In the genomic region with DNA sequence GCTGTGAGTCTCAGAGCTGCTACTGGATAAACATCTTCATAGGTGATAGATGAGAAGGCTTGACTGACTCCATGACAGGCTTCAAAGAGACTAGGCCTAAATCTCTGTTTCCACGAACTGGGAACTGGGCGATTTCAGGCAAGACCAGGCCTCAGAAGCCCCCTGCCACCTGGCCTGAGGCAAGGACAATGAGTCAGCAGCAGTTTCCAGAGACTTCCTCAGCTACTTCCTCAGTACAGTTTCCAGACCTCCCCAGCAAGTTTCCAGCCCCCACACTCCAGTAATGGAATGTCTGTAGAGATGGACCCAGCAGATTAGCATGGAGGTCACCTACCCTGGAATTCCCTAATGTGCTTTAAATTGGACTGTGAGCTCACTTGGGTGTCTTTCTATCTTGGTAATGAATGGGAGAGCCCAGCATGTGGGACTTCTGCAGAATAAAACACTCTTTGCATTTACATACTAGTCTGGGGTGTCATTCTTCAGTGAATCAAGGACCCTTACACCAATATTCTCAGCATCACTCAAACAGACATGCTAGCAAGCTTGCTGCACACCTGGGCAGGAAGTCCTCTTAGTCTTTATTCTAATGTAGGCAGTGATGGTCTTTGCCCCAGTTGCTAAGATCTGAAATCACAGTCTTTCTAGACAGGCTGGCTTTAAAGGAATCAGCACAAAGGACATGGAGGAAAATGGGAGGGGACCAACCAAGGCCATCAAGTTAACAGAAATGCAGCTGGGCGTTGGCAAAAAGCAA, we compare ENCODE assay signal across 33 mouse cellular contexts. TPM values are rescaled to one million over a fixed set of nuclear protein-coding genes. Genes with fewer than 3 reads are reported as not detected.
DNase-seq lines count a peak whose midpoint lies in the region; ATAC-seq and TF ChIP-seq lines count a peak whose summit lies in the region.
"Had no signal": no experiment of that assay in that cellular context is flagged by ENCODE, and none has a peak within 500 bp of the region (broad histone marks: within the 10 kb centered on the region; RNA-seq: fewer than 3 reads in every experiment).

No protein-coding gene starts in this region.

- in situ Hi-C loops in CH12.LX (cut with MboI; ENCODE audit: low pct_ligation_motif_present, low pct_unique_long_range_greater_than_20kb, low sequenced_read_pairs) = no loop called here
- in situ Hi-C loops in ES-E14 (cut with MboI; ENCODE audit: low sequenced_read_pairs in 2 of 2, unreplicated experiment in 2 of 2) = no loop called here

- no peak overlapping the region for H3K4me2 ChIP-seq in CH12.LX (ENCODE audit: insufficient read depth, low read depth, poor library complexity, severe bottlenecking)
- H3K4me2 ChIP-seq: embryonic facial prominence, embryonic 12.5 days; embryonic facial prominence, embryonic 15.5 days; heart, embryonic 13.5 days; hindbrain, embryonic 12.5 days; hindbrain, embryonic 15.5 days had no signal

- peak; percentile 53 for DNase-seq in thymus, postnatal 0 days (ENCODE audit: low spot score)
- no peak for DNase-seq in thymus, postnatal 36 days
- DNase-seq in CH12.LX (ENCODE audit: extremely low read depth) (peak; percentile 20), ES-E14 (ENCODE audit: low read depth, low spot score) (no peak)
- no peak for DNase-seq in embryo, embryonic 10.5 days (ENCODE audit: low spot score)
- DNase-seq in ovary, adult 18-20 months (ENCODE audit: low spot score) = no peak
- DNase-seq: adrenal gland, adult 8-10 months; adrenal gland, postnatal 25 days; cerebellum, adult 11-12 months; cerebellum, adult 8-10 months; cerebellum, postnatal 10 days; forebrain, postnatal 0 days; gastrocnemius, adult 2 months; gastrocnemius, postnatal 14 days; heart, adult 18-20 months; heart, postnatal 14 days had no signal

- TF ChIP-seq CTCF in CH12.LX (conservative IDR thresholded peaks at IDR 0.05 in 1 of 2, IDR thresholded peaks at IDR 0.05 in 1 of 2; ENCODE audit: low read depth in 2 of 2, low read length in 2 of 2) = no peak

- TF ChIP-seq EP300 in CH12.LX (IDR thresholded peaks at IDR 0.05; ENCODE audit: low read length) = peak; percentile 46

- no peak for TF ChIP-seq POLR2A in CH12.LX (IDR thresholded peaks at IDR 0.05; ENCODE audit: low read depth, low read length)

- H3K4me1 ChIP-seq in CH12.LX (ENCODE audit: control insufficient read depth in 1 of 2, insufficient read depth in 2 of 2) (peaks cover 0 to 32% of the 10 kb centered on the region in 2 experiments; a peak in 3 of 4 replicates), ES-E14 (ENCODE audit: control insufficient read depth in 2 of 2, insufficient read depth in 2 of 2, low read length in 2 of 2, poor library complexity in 1 of 2) (peaks cover 9 to 10% of the 10 kb centered on the region in 2 experiments; a peak in 3 of 4 replicates)
- H3K4me1 ChIP-seq: embryonic facial prominence, embryonic 12.5 days; embryonic facial prominence, embryonic 15.5 days; heart, embryonic 13.5 days; hindbrain, embryonic 12.5 days; hindbrain, embryonic 15.5 days had no signal

- no peak for TF ChIP-seq RAD21 in CH12.LX (IDR thresholded peaks at IDR 0.05; ENCODE audit: low read depth, low read length)

- ATAC-seq in granulocyte monocyte progenitor cell, adult 5-6 weeks (replicated peaks; ENCODE audit: poor library complexity, severe bottlenecking) = 0 out of 2 replicates have a peak, but pooled peaks have one; percentile 22
- no peak for ATAC-seq in monocyte, adult 5-6 weeks (replicated peaks; ENCODE audit: insufficient number of reproducible peaks, low FRiP score, low TSS enrichment, poor library complexity, severe bottlenecking)
- ATAC-seq: activated CD4-positive, CD25-positive, alpha-beta regulatory T cell, adult 4 months; CD4-positive, CD25-positive, alpha-beta regulatory T cell, adult 4 months; forebrain, embryonic 14.5 days; forebrain, postnatal 0 days; intestine, postnatal 0 days; Patski had no signal

- dilution Hi-C loops in CH12.LX (cut with MboI; ENCODE audit: extremely low pct_ligation_motif_present, extremely low pct_unique_long_range_greater_than_20kb, low sequenced_read_pairs) = no loop called here

- H3K36me3 ChIP-seq in CH12.LX (replicated peaks in 1 of 2; ENCODE audit: control insufficient read depth in 1 of 2, insufficient read depth in 1 of 2, low read length in 1 of 2) (no peaks in the 10 kb centered on the region), ES-E14 (ENCODE audit: control insufficient read depth, insufficient read depth, low read length, poor library complexity, severe bottlenecking) (no peaks in the 10 kb centered on the region)
- H3K36me3 ChIP-seq: embryonic facial prominence, embryonic 12.5 days; embryonic facial prominence, embryonic 15.5 days; heart, embryonic 13.5 days; hindbrain, embryonic 12.5 days; hindbrain, embryonic 15.5 days had no signal

- no peaks in the 10 kb centered on the region for H3K27me3 ChIP-seq in CH12.LX (replicated peaks)
- H3K27me3 ChIP-seq: embryonic facial prominence, embryonic 12.5 days; embryonic facial prominence, embryonic 15.5 days; heart, embryonic 13.5 days; hindbrain, embryonic 12.5 days; hindbrain, embryonic 15.5 days; Patski had no signal

- H3K4me3 ChIP-seq in CH12.LX (replicated peaks in 1 of 3; ENCODE audit: low read depth in 2 of 3, low read length in 2 of 3, poor library complexity in 1 of 3) (no peak overlapping the region), ES-E14 (ENCODE audit: insufficient read depth in 1 of 2, low read depth in 1 of 2, low read length in 2 of 2, poor library complexity in 1 of 2, severe bottlenecking in 1 of 2) (no peak overlapping the region)
- H3K4me3 ChIP-seq: embryonic facial prominence, embryonic 12.5 days; embryonic facial prominence, embryonic 15.5 days; gastrocnemius, adult 2 months; heart, embryonic 13.5 days; hindbrain, embryonic 12.5 days; hindbrain, embryonic 15.5 days had no signal

- peaks cover 5% of the 10 kb centered on the region for H3K9me3 ChIP-seq in CH12.LX (replicated peaks; ENCODE audit: low read length)
- H3K9me3 ChIP-seq in ES-E14 (ENCODE audit: control insufficient read depth, insufficient read depth, low read depth, low read length) = no peaks in the 10 kb centered on the region
- H3K9me3 ChIP-seq: embryonic facial prominence, embryonic 12.5 days; embryonic facial prominence, embryonic 15.5 days; hindbrain, embryonic 12.5 days; hindbrain, embryonic 15.5 days had no signal

- H3K9ac ChIP-seq in CH12.LX (ENCODE audit: insufficient read depth, low read depth) (no peak overlapping the region), ES-E14 (ENCODE audit: insufficient read depth, low read depth, low read length, poor library complexity, severe bottlenecking) (peak overlapping the region; percentile 67)
- H3K9ac ChIP-seq: embryonic facial prominence, embryonic 12.5 days; embryonic facial prominence, embryonic 15.5 days; forebrain, postnatal 0 days; heart, embryonic 13.5 days; hindbrain, embryonic 12.5 days; hindbrain, embryonic 15.5 days had no signal

- H3K27ac ChIP-seq in CH12.LX (ENCODE audit: insufficient read depth, low read depth) (no peak overlapping the region), ES-E14 (ENCODE audit: insufficient read depth, low read depth, low read length, poor library complexity, severe bottlenecking) (peak overlapping the region; percentile 95)
- H3K27ac ChIP-seq: embryonic facial prominence, embryonic 12.5 days; embryonic facial prominence, embryonic 15.5 days; gastrocnemius, adult 2 months; heart, embryonic 13.5 days; hindbrain, embryonic 12.5 days; hindbrain, embryonic 15.5 days had no signal

- H3K79me2 ChIP-seq in CH12.LX (replicated peaks; ENCODE audit: control insufficient read depth, extremely low read depth, insufficient read depth, poor library complexity, severe bottlenecking) = no peaks in the 10 kb centered on the region

TF ChIP-seq in CH12.LX, 34 proteins besides CTCF, POLR2A, EP300 and RAD21:
- TF ChIP-seq ETS1 (conservative IDR thresholded peaks at IDR 0.05; ENCODE audit: low read depth, low read length) (0 out of 2 replicates have a peak, but pooled peaks have one; percentile 17), TCF12 (IDR thresholded peaks at IDR 0.05; ENCODE audit: low read depth, low read length) (peak; percentile 27; the same call in 1 of the 2 replicates), TBP (conservative IDR thresholded peaks at IDR 0.05; ENCODE audit: low read depth, low read length) (no peak), GABPA (IDR thresholded peaks at IDR 0.05; ENCODE audit: insufficient replicate concordance, low read depth, low read length) (no peak), MAX (IDR thresholded peaks at IDR 0.05; ENCODE audit: low read length) (0 out of 2 replicates have a peak, but pooled peaks have one; percentile 32)

TF ChIP-seq in ES-E14, 5 proteins besides CTCF, POLR2A, EP300 and RAD21:
- TF ChIP-seq ZC3H11A (IDR thresholded peaks at IDR 0.05; ENCODE audit: borderline replicate concordance, low read depth, low read length) (no peak), HCFC1 (IDR thresholded peaks at IDR 0.05; ENCODE audit: borderline replicate concordance, insufficient read depth, low read length) (no peak), ZNF384 (IDR thresholded peaks at IDR 0.05; ENCODE audit: low read depth, low read length) (no peak; the same call in 1 of the 2 replicates), MAFK (IDR thresholded peaks at IDR 0.05; ENCODE audit: insufficient read depth, low read depth, low read length) (peak; percentile 94), CHD2 (IDR thresholded peaks at IDR 0.05; ENCODE audit: low read depth, low read length) (no peak)

RNA-seq across cellular contexts. Expression of gene Kcng3, which starts 36.4 kb away (rescaled TPM):
- 0.06 TPM in 1 of 2 replicates, not detected in the other for polyA plus RNA-seq in thymus, postnatal 0 days (2015; fragmentation: Nextera tagmentation; extraction: Ambion mirVana)
- not detected in 2 replicates for total RNA-seq in CH12.LX (2012; rRNA removed)
- not detected in 2 replicates for total RNA-seq in CH12.LX (2014; rRNA removed)
- not detected in 2 replicates for polyA plus RNA-seq in CH12.LX (2012; ENCODE audit: insufficient read length, low read depth)
- 0.98 and 2.4 TPM in 2 replicates for total RNA-seq in ES-E14 (2012; rRNA removed)
- total RNA-seq in granulocyte monocyte progenitor cell, adult 5-6 weeks (2014; fragmentation: Nextera tagmentation) = not detected in 2 replicates
- total RNA-seq in granulocyte monocyte progenitor cell, adult 5-6 weeks (2017) = not detected in 2 replicates
- not detected in 3 replicates for total RNA-seq in monocyte, adult 5-6 weeks (2017)
- total RNA-seq: gastrocnemius, adult 2 months; gastrocnemius, postnatal 14 days; heart, postnatal 14 days; hematopoietic stem cell, adult 5-6 weeks had no signal
- polyA plus RNA-seq: C2C12; embryonic facial prominence, embryonic 12.5 days; embryonic facial prominence, embryonic 15.5 days; forebrain, embryonic 11.5 days; forebrain, embryonic 14.5 days; heart, embryonic 13.5 days; heart, embryonic 16.5 days; intestine, embryonic 14.5 days; intestine, postnatal 0 days; Patski had no signal

RNA-seq across cellular contexts. Expression of gene Mta3, which starts 37.9 kb away (rescaled TPM):
- 65.1 and 67.0 TPM in 2 replicates for polyA plus RNA-seq in thymus, postnatal 0 days (2015; fragmentation: Nextera tagmentation; extraction: Ambion mirVana)
- total RNA-seq in CH12.LX (2012; rRNA removed) (24.7 and 31.1 TPM in 2 replicates), CH12.LX (2014; rRNA removed) (39.2 and 42.0 TPM in 2 replicates), ES-E14 (2012; rRNA removed) (52.8 and 57.1 TPM in 2 replicates)
- 61.3 and 67.6 TPM in 2 replicates for polyA plus RNA-seq in CH12.LX (2012; ENCODE audit: insufficient read length, low read depth)
- 21.3 and 30.7 TPM in 2 replicates for total RNA-seq in granulocyte monocyte progenitor cell, adult 5-6 weeks (2014; fragmentation: Nextera tagmentation)
- 15.2 and 21.1 TPM in 2 replicates for total RNA-seq in granulocyte monocyte progenitor cell, adult 5-6 weeks (2017)
- total RNA-seq in monocyte, adult 5-6 weeks (2017) = 75.1 to 131 TPM (median 76.5 TPM) in 3 replicates

Comparison
In these comparisons a context has a peak if more than half of its experiments do, and no peak if none do; other contexts are left out.
1. DNase-seq: peak in thymus, postnatal 0 days (single experiment) and CH12.LX (single experiment); none in thymus, postnatal 36 days (0 of 2), ES-E14 (single experiment), embryo, embryonic 10.5 days (single experiment) and ovary, adult 18-20 months (single experiment).